ENCODE assay signal across 30 mouse cellular contexts in genomic region chr11:114856125-114856524, GRCm38 (mm10). TPM values are rescaled to one million over a fixed set of nuclear protein-coding genes. Genes with fewer than 3 reads are reported as not detected.
DNase-seq lines count a peak whose midpoint lies in the region; ATAC-seq and TF ChIP-seq lines count a peak whose summit lies in the region.
"Had no signal": no experiment of that assay in that cellular context is flagged by ENCODE, and none has a peak within 500 bp of the region (broad histone marks: within the 10 kb centered on the region; RNA-seq: fewer than 3 reads in every experiment).

No protein-coding gene starts in this region.

- H3K4me1 ChIP-seq in liver, adult 2 months (ENCODE audit: control insufficient read depth, insufficient read depth, low read length), result peaks cover 25% of the 10 kb centered on the region

- peaks cover 26% of the 10 kb centered on the region for H3K79me2 ChIP-seq in liver, adult 2 months (ENCODE audit: control insufficient read depth, insufficient read depth, low read length)

- no peaks in the 10 kb centered on the region for H3K27me3 ChIP-seq in liver, adult 2 months (ENCODE audit: control insufficient read depth, insufficient read depth, low read length)
- H3K27me3 ChIP-seq: embryonic facial prominence, embryonic 12.5 days; embryonic facial prominence, embryonic 15.5 days had no signal

- H3K36me3 ChIP-seq in liver, adult 2 months (ENCODE audit: control insufficient read depth, insufficient read depth, low read length), result no peaks in the 10 kb centered on the region
- H3K36me3 ChIP-seq: embryonic facial prominence, embryonic 15.5 days; hindbrain, embryonic 12.5 days had no signal

- no peak for TF ChIP-seq CTCF in liver, adult 2 months (IDR thresholded peaks at IDR 0.05; ENCODE audit: low read depth, low read length)

- DNase-seq in cerebellum, adult 8-10 months, result peak; percentile 8
- peak; percentile 48 to 78 for DNase-seq in kidney, adult 8-10 months
- DNase-seq in kidney, adult 18-20 months, result no peak
- peak; percentile 85 for DNase-seq in liver, adult 2 months (ENCODE audit: extremely low read depth, low read depth, low spot score)
- no peak for DNase-seq in liver
- no peak for DNase-seq in spleen, postnatal 36 days (ENCODE audit: low spot score in 2 of 2)
- DNase-seq: adrenal gland, adult 8-10 months; adrenal gland, postnatal 25 days; cerebellum, adult 18-20 months; cerebellum, adult 9-11 months; cerebellum, postnatal 25 days; forebrain, postnatal 0 days; gastrocnemius, adult 2 months; gastrocnemius, postnatal 14 days; heart, adult 11 months had no signal

- no peak overlapping the region for H3K4me3 ChIP-seq in liver, adult 2 months (ENCODE audit: insufficient read depth, low read depth, low read length)
- H3K4me3 ChIP-seq: embryonic facial prominence, embryonic 12.5 days; embryonic facial prominence, embryonic 15.5 days; gastrocnemius, adult 2 months; hindbrain, embryonic 12.5 days had no signal

- ATAC-seq in cerebellum, adult (ENCODE audit: insufficient number of reproducible peaks, low FRiP score, low TSS enrichment), result no peak
- ATAC-seq: activated CD4-positive, CD25-positive, alpha-beta regulatory T cell, adult 4 months; forebrain, embryonic 14.5 days; forebrain, postnatal 0 days had no signal

- no peak overlapping the region for H3K9ac ChIP-seq in liver, adult 2 months (ENCODE audit: low read depth, low read length)
- H3K9ac ChIP-seq: embryonic facial prominence, embryonic 12.5 days; embryonic facial prominence, embryonic 15.5 days; forebrain, postnatal 0 days; hindbrain, embryonic 12.5 days had no signal

- peak overlapping the region; percentile 30 for H3K27ac ChIP-seq in liver, adult 2 months (replicated peaks; ENCODE audit: insufficient read depth, low read depth, low read length)
- H3K27ac ChIP-seq: embryonic facial prominence, embryonic 12.5 days; embryonic facial prominence, embryonic 15.5 days; gastrocnemius, adult 2 months; hindbrain, embryonic 12.5 days had no signal

- TF ChIP-seq POLR2A in liver, adult 2 months (IDR thresholded peaks at IDR 0.05; ENCODE audit: extremely low read depth, insufficient read depth, low read length), result no peak

- 47% methylated on average over 5 of the region's 5 CpGs for WGBS in liver, adult 2 months

RNA-seq across cellular contexts. Expression of gene Gprc5c, which starts 5.2 kb away (rescaled TPM):
- 51.4 and 66.2 TPM in 2 replicates for total RNA-seq in liver, adult 2 months (2014; rRNA removed)
- 87.6 and 93.9 TPM in 2 replicates for polyA plus RNA-seq in liver, adult 2 months (2012; rRNA removed)
- total RNA-seq: common myeloid progenitor, adult 5-6 weeks; hematopoietic stem cell, adult 5-6 weeks had no signal

RNA-seq across cellular contexts. Expression of gene Cd300a, which starts 33.7 kb away (rescaled TPM):
- total RNA-seq in liver, adult 2 months (2014; rRNA removed), result 3.0 and 3.6 TPM in 2 replicates
- polyA plus RNA-seq in liver, adult 2 months (2012; rRNA removed), result 0.65 and 1.2 TPM in 2 replicates

RNA-seq across cellular contexts. Expression of gene Gpr142, which starts 57.4 kb away (rescaled TPM):
- not detected in 2 replicates for total RNA-seq in liver, adult 2 months (2014; rRNA removed)
- not detected in 2 replicates for polyA plus RNA-seq in liver, adult 2 months (2012; rRNA removed)
- total RNA-seq: adrenal gland, adult 8-10 months; adrenal gland, postnatal 25 days; common myeloid progenitor, adult 5-6 weeks; forebrain, postnatal 0 days; gastrocnemius, adult 2 months; gastrocnemius, postnatal 14 days; gastrocnemius, postnatal 4 days; heart, adult 8-10 months; heart, postnatal 25 days; hematopoietic stem cell, adult 5-6 weeks had no signal
- polyA plus RNA-seq: activated CD4-positive, CD25-positive, alpha-beta regulatory T cell, adult 4 months; embryonic facial prominence, embryonic 12.5 days; embryonic facial prominence, embryonic 15.5 days; forebrain, embryonic 11.5 days; forebrain, embryonic 14.5 days; forebrain, postnatal 0 days; heart, embryonic 11.5 days; heart, embryonic 14.5 days; heart, postnatal 0 days; hindbrain, embryonic 12.5 days had no signal

Comparison
In these comparisons a context has a peak if more than half of its experiments do, and no peak if none do; other contexts are left out.
1. DNase-seq: peak in cerebellum, adult 8-10 months (single experiment), kidney, adult 8-10 months (2 of 2) and liver, adult 2 months (single experiment); none in kidney, adult 18-20 months (single experiment), liver (single experiment) and spleen, postnatal 36 days (0 of 2).